Mouse (Mus musculus): ENCODE results near the gene Acap2. TPM values are rescaled to one million over a fixed set of nuclear protein-coding genes. Genes with fewer than 3 reads are reported as not detected.

Acap2 gene
- polyA plus RNA-seq, 1 experiment from 2014 or later, result 14.8 TPM

DNA sequence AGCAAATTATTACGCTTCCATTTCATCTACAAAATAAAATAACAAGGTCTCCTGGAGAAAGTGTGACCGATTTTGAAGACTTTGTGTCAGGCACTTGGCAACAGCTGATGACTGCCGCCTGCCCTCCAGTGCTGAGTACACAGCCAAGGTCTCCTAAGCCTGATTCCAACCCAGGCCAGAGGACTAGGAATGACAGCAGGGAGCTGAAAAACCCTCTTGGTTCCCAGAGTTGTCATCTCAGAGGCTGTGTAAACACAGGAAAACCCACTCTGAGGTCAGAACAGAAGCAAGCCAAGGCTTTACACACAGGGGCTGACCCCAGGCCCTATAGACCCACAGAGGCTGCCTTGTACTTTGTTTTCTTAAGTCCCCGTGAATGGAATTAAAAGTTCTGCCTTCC is 35.1 kb downstream of the Acap2 start:
- Histone ChIP-seq H3K36me3 (ENCODE audit: control insufficient read depth, insufficient read depth, low read length) (no peaks in the 10 kb centered on the region), H3K27me3 (ENCODE audit: control insufficient read depth, insufficient read depth, low read length) (no peaks in the 10 kb centered on the region), H3K9ac (ENCODE audit: low read length) (no peak overlapping the region), H3K4me3 (ENCODE audit: low read depth, low read length) (no peak overlapping the region), H3K4me2 (replicated peaks; ENCODE audit: low read depth) (no peak overlapping the region), H3K27ac (replicated peaks) (peak overlapping the region; percentile 76), H3K4me1 (replicated peaks; ENCODE audit: control insufficient read depth, insufficient read depth) (peaks cover 5% of the 10 kb centered on the region), H3K9me3 (ENCODE audit: control insufficient read depth, low read length) (no peaks in the 10 kb centered on the region)
- 57% methylated on average over 4 of the region's 4 CpGs for WGBS
- no peak for TF ChIP-seq EP300 (optimal IDR thresholded peaks at IDR 0.05)
- TF ChIP-seq CTCF (IDR thresholded peaks at IDR 0.05; ENCODE audit: low read depth), result no peak
- DNase-seq (ENCODE audit: low spot score) (no peak), ATAC-seq (ENCODE audit: low FRiP score, low TSS enrichment) (no peak)

DNA sequence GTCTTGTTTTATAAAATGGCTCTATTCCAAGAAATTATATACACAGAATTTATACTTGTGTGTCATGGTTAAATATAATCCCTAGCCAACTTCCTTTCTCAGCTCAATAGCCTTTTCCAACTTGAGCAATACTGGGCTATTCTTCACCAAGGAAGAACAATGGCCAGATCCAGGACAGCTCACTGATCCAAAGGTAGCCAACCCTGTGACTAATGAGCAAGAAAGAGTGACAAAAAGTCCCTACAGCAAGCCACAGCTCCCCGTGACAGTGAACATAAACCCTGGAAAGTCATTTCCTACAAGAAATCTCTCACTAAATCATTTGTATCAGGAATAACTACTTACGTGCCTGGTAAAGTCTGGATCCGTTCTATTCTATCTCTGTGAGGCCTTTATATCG is 35.6 kb downstream of the Acap2 start:
- TF ChIP-seq CTCF (IDR thresholded peaks at IDR 0.05; ENCODE audit: low read depth), result no peak
- TF ChIP-seq EP300 (optimal IDR thresholded peaks at IDR 0.05), result no peak
- no peak for ATAC-seq (ENCODE audit: low FRiP score, low TSS enrichment)
- no peaks in the 10 kb centered on the region for H3K27me3 ChIP-seq (ENCODE audit: control insufficient read depth, insufficient read depth, low read length)
- H3K4me3 ChIP-seq (ENCODE audit: low read depth, low read length), result no peak overlapping the region
- H3K4me2 ChIP-seq (replicated peaks; ENCODE audit: low read depth), result no peak overlapping the region
- no peak for DNase-seq (ENCODE audit: low spot score)
- peak overlapping the region; percentile 76; the same call in 1 of the 2 replicates for H3K27ac ChIP-seq (replicated peaks)
- H3K36me3 ChIP-seq (ENCODE audit: control insufficient read depth, insufficient read depth, low read length), result no peaks in the 10 kb centered on the region
- H3K9ac ChIP-seq (ENCODE audit: low read length), result no peak overlapping the region
- 61% methylated on average over 4 of the region's 4 CpGs for WGBS
- no peaks in the 10 kb centered on the region for H3K9me3 ChIP-seq (ENCODE audit: control insufficient read depth, low read length)
- H3K4me1 ChIP-seq (replicated peaks; ENCODE audit: control insufficient read depth, insufficient read depth), result peaks cover 5% of the 10 kb centered on the region

DNA sequence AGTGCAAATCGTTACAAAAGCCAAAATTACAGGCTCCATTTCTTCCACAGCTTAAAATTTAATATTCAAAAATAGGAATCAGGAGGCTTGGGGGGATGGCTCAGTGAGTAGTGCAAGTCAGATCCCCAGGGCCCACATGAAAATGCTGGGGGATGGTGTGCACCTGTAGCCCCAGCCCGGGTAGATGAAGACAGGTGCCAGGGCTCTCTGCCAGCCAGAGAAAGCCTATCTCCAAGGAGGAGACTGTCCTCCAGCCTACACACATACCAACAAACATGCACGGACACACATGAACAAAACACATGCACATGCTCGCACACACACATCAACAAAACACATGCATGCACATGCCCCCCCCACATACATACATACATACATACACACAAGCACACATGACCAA is 36.9 kb downstream of the Acap2 start:
- Histone ChIP-seq H3K27ac (replicated peaks) (no peak overlapping the region), H3K9me3 (ENCODE audit: control insufficient read depth, low read length) (no peaks in the 10 kb centered on the region), H3K36me3 (ENCODE audit: control insufficient read depth, insufficient read depth, low read length) (no peaks in the 10 kb centered on the region), H3K4me3 (ENCODE audit: low read depth, low read length) (no peak overlapping the region), H3K27me3 (ENCODE audit: control insufficient read depth, insufficient read depth, low read length) (no peaks in the 10 kb centered on the region), H3K4me2 (replicated peaks; ENCODE audit: low read depth) (no peak overlapping the region), H3K9ac (ENCODE audit: low read length) (no peak overlapping the region), H3K4me1 (replicated peaks; ENCODE audit: control insufficient read depth, insufficient read depth) (peaks cover 5% of the 10 kb centered on the region)
- no peak for DNase-seq (ENCODE audit: low spot score)
- no peak for TF ChIP-seq EP300 (optimal IDR thresholded peaks at IDR 0.05)
- no peak for TF ChIP-seq CTCF (IDR thresholded peaks at IDR 0.05; ENCODE audit: low read depth)
- 88% methylated on average over 4 of the region's 4 CpGs for WGBS
- ATAC-seq (ENCODE audit: low FRiP score, low TSS enrichment), result no peak

DNA sequence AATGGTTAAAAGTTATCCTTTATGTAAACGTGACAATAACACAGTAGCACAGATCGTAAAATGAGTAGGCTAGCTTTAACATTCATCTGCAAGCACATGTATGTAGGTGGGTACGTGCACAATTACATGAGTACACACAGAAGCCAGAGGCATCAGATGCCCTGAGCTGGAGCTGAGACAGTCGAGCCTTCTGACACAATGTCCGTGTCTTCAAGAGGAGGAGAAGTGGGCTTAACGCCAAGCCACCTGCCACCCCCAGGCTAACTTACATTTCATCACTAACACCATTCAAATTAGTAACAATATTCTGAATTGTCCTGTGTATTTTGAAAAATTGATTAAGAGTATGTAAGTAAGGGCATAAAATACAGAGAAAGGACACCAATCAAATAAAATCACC is 40.6 kb downstream of the Acap2 start:
- Histone ChIP-seq H3K4me2 (replicated peaks; ENCODE audit: low read depth) (no peak overlapping the region), H3K27ac (replicated peaks) (no peak overlapping the region), H3K4me3 (ENCODE audit: low read depth, low read length) (no peak overlapping the region), H3K9ac (ENCODE audit: low read length) (no peak overlapping the region), H3K36me3 (ENCODE audit: control insufficient read depth, insufficient read depth, low read length) (peaks cover 11% of the 10 kb centered on the region), H3K27me3 (ENCODE audit: control insufficient read depth, insufficient read depth, low read length) (no peaks in the 10 kb centered on the region), H3K4me1 (replicated peaks; ENCODE audit: control insufficient read depth, insufficient read depth) (no peaks in the 10 kb centered on the region), H3K9me3 (ENCODE audit: control insufficient read depth, low read length) (no peaks in the 10 kb centered on the region)
- no peak for TF ChIP-seq EP300 (optimal IDR thresholded peaks at IDR 0.05)
- no peak for TF ChIP-seq CTCF (IDR thresholded peaks at IDR 0.05; ENCODE audit: low read depth)
- no peak for DNase-seq (ENCODE audit: low spot score)
- 59% methylated on average over 6 of the region's 6 CpGs for WGBS
- ATAC-seq (ENCODE audit: low FRiP score, low TSS enrichment), result no peak

DNA sequence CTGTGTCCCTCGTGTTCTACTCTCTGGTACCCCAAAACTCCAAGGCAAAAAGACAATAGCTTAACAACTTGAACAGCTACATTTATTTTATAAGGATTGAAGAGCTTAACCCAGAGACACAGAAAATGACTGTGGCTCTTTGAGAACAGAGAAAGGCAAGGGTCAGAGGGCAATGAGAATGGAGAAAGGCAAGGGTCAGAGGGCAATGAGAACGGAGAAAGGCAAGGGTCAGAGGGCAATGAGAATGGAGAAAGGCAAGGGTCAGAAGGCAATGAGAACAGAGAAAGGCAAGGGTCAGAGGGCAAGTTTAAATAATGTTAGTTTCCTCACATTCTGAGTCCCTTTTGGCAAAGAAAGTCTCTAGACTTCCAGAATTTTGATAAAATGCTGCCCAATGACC is 41.6 kb downstream of the Acap2 start:
- no peak for ATAC-seq (ENCODE audit: low FRiP score, low TSS enrichment)
- no peaks in the 10 kb centered on the region for H3K9me3 ChIP-seq (ENCODE audit: control insufficient read depth, low read length)
- H3K4me3 ChIP-seq (ENCODE audit: low read depth, low read length), result no peak overlapping the region
- H3K4me2 ChIP-seq (replicated peaks; ENCODE audit: low read depth), result no peak overlapping the region
- H3K9ac ChIP-seq (ENCODE audit: low read length), result no peak overlapping the region
- DNase-seq (ENCODE audit: low spot score), result no peak
- H3K36me3 ChIP-seq (ENCODE audit: control insufficient read depth, insufficient read depth, low read length), result peaks cover 18% of the 10 kb centered on the region
- H3K27me3 ChIP-seq (ENCODE audit: control insufficient read depth, insufficient read depth, low read length), result no peaks in the 10 kb centered on the region
- no peaks in the 10 kb centered on the region for H3K4me1 ChIP-seq (replicated peaks; ENCODE audit: control insufficient read depth, insufficient read depth)
- 56% methylated on average over 2 of the region's 2 CpGs for whole genome bisulfite sequencing
- no peak for TF ChIP-seq CTCF (IDR thresholded peaks at IDR 0.05; ENCODE audit: low read depth)
- TF ChIP-seq EP300 (optimal IDR thresholded peaks at IDR 0.05), result no peak
- no peak overlapping the region for H3K27ac ChIP-seq (replicated peaks)

DNA sequence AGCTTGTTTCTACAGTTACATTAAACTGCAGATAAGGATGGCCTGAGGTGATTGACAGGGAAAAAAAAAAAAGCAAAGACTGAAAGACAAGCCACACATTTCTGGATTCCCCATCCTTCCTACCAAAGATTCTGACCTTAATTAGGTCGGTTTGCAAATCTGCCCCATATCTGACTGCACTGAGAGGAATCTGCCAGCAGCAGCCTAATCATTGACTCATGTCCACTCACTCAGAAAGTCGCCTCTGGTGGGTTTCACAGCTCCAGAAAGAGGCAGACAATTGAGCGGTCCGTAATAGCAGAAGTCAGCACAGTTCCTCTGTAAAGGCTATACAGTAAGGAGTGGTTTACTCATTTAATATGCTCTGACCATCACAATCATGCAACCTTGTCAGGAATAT is 51.2 kb downstream of the Acap2 start:
- Histone ChIP-seq H3K9ac (ENCODE audit: low read length) (no peak overlapping the region), H3K4me2 (replicated peaks; ENCODE audit: low read depth) (no peak overlapping the region), H3K27ac (replicated peaks) (no peak overlapping the region), H3K36me3 (ENCODE audit: control insufficient read depth, insufficient read depth, low read length) (0 out of 2 replicates have a peak, but pooled peaks cover 7% of the 10 kb centered on the region), H3K9me3 (ENCODE audit: control insufficient read depth, low read length) (no peaks in the 10 kb centered on the region), H3K27me3 (ENCODE audit: control insufficient read depth, insufficient read depth, low read length) (no peaks in the 10 kb centered on the region), H3K4me1 (replicated peaks; ENCODE audit: control insufficient read depth, insufficient read depth) (no peaks in the 10 kb centered on the region), H3K4me3 (ENCODE audit: low read depth, low read length) (no peak overlapping the region)
- no peak for DNase-seq (ENCODE audit: low spot score)
- ATAC-seq (ENCODE audit: low FRiP score, low TSS enrichment), result no peak
- 93% methylated on average over 4 of the region's 4 CpGs for WGBS
- TF ChIP-seq EP300 (optimal IDR thresholded peaks at IDR 0.05) (no peak), CTCF (IDR thresholded peaks at IDR 0.05; ENCODE audit: low read depth) (no peak)
